Mouse (Mus musculus): ENCODE data around the gene Fam131a.

Fam131a gene

DNA sequence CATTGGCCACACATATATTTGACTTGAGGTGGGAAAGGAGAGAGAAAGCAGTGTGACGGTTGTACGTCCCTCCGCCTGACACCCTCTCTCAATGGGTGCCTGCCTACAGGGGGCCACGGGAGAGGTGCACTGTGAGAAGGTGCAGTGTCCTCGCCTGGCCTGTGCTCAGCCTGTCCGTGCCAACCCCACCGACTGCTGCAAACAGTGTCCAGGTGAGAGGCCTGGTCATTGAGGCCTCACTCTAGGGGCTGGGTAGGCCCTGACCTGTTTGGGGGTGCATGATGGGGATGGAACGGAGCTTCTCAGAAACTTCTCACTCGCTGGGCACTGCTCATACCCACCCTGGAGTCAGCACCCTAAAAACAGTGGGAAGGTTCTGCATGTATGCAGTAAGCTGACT, 46.8 kb downstream of the Fam131a start:
- DNase-seq (ENCODE audit: low spot score in 2 of 2): no peak

DNA sequence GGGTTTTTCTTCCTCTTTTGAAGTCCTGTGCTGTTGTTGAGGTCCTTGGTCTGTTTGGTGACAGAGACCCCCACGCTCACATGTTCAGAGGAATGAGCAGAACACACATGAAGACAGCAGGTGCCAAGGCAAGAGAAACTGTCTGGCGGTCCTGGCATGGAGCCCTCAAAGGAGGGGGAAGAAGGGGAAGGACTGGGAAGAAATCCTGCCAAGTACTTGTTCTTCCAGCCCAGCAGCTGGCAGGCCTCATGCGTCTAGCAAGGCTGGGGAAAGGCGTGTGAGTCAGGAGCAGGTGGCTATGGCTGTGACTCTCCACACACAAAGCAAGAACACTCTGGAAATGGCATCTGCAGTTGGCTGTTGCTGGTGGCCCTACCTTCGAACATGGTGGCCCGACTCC, 53.6 kb downstream of the Fam131a start:
- DNase-seq (ENCODE audit: low spot score in 2 of 2): no peak

DNA sequence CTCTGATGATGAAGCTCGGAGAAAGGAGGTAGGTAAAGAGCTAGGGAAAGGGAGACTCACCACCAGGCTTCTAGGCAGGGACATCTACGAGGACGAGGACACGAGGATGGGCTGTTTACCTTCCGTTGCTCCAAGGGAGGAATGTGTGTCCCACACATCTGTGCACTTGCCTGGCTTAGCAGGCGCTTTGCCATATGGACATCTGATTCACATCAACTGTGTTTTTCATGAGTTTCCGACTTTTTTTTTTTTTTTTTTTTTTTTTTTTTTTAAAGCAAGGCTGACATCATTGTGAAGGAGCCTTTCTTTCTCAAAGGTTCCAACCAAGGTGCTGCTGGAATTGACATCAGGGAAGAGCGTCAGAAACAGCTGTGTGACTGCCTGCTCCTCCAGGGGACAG, 57.5 kb downstream of the Fam131a start:
- no peak for DNase-seq (ENCODE audit: low spot score in 2 of 2)
